Mouse (Mus musculus) stomach, postnatal 0 days (tissue): ENCODE measurements around the gene Kansl2. TPM values are rescaled to one million over a fixed set of nuclear protein-coding genes. Genes with fewer than 3 reads are reported as not detected.
"Not testable (repeated sequence)": the region's sequence is repeated elsewhere in the genome, so short reads cannot be mapped to it uniquely, and the experiment has no call there.

Experiments used
- ATAC-seq: fragments of 200-750 bp; cut with Nextera tagmentation; 2 replicates; pipeline ENCODE4 v1.8.0; 2017; ENCODE audit not compliant: low FRiP score, low TSS enrichment
- DNase-seq: peaks from one replicate; pipeline ENCODE4 v3.0.0-alpha.2; 2016; ENCODE audit warnings: low spot score
- H3K27ac ChIP-seq: fragments of 300-500 bp; sonication (generic); replicated peaks from 2 replicates; pipeline ENCODE4 v1.5.1; 2014; ENCODE audit warnings: mild to moderate bottlenecking, control low read depth
- H3K27me3 ChIP-seq: fragments of 300-500 bp; sonication (generic); 2 replicates; pipeline ENCODE4 v1.6.1; 2014; ENCODE audit warnings: low read length; ENCODE audit not compliant: control insufficient read depth, insufficient read depth
- H3K36me3 ChIP-seq: fragments of 300-500 bp; sonication (generic); 2 replicates; pipeline ENCODE4 v1.6.1; 2014; ENCODE audit warnings: low read length, mixed read lengths; ENCODE audit not compliant: control insufficient read depth, insufficient read depth
- H3K4me1 ChIP-seq: fragments of 300-500 bp; sonication (generic); replicated peaks from 2 replicates; pipeline ENCODE4 v1.6.1; 2014; ENCODE audit warnings: antibody characterized with exemption; ENCODE audit not compliant: control insufficient read depth, insufficient read depth
- H3K4me2 ChIP-seq: fragments of 300-500 bp; sonication (generic); replicated peaks from 2 replicates; pipeline ENCODE4 v1.6.1; 2014; ENCODE audit warnings: low read depth, mild to moderate bottlenecking, control low read depth, moderate library complexity
- H3K4me3 ChIP-seq: fragments of 300-500 bp; sonication (generic); 2 replicates; pipeline ENCODE4 v1.5.1; 2014; ENCODE audit warnings: low read depth, low read length, control low read depth
- H3K9ac ChIP-seq: fragments of 300-500 bp; sonication (generic); 2 replicates; pipeline ENCODE4 v1.6.1; 2014; ENCODE audit warnings: mild to moderate bottlenecking, low read length, control low read depth, mixed read lengths
- H3K9me3 ChIP-seq: fragments of 300-500 bp; sonication (generic); 2 replicates; pipeline ENCODE4 v1.6.1; 2016; ENCODE audit warnings: low read length; ENCODE audit not compliant: control insufficient read depth
- CTCF ChIP-seq: IDR thresholded peaks from 2 replicates; pipeline ENCODE4 v1.5.1; 2016; ENCODE audit warnings: antibody characterized with exemption, low read depth, mild to moderate bottlenecking, moderate library complexity
- EP300 ChIP-seq: optimal IDR thresholded peaks from 2 replicates; pipeline ENCODE3; 2016; ENCODE audit warnings: antibody characterized with exemption
- WGBS: fragments of 180-500 bp; shearing (Covaris S2); extraction: QIAGEN DNeasy Blood & Tissue Kit; methylation state at CpG from one replicate; pipeline ENCODE4 v1.1.7; 2014; 5-methylcytosine and 5-hydroxymethylcytosine counted together
- polyA plus RNA-seq: library from polyadenylated mRNA; unstranded; fragments of >200 nt; fragmentation: Nextera tagmentation; extraction: Ambion mirVana; gene quantifications from 2 replicates; pipeline ENCODE4 v1.2.1, GENCODE M21; 2015

Gene Kansl2
- polyA plus RNA-seq, 1 experiment from 2014 or later, result 44.3 TPM

DNA sequence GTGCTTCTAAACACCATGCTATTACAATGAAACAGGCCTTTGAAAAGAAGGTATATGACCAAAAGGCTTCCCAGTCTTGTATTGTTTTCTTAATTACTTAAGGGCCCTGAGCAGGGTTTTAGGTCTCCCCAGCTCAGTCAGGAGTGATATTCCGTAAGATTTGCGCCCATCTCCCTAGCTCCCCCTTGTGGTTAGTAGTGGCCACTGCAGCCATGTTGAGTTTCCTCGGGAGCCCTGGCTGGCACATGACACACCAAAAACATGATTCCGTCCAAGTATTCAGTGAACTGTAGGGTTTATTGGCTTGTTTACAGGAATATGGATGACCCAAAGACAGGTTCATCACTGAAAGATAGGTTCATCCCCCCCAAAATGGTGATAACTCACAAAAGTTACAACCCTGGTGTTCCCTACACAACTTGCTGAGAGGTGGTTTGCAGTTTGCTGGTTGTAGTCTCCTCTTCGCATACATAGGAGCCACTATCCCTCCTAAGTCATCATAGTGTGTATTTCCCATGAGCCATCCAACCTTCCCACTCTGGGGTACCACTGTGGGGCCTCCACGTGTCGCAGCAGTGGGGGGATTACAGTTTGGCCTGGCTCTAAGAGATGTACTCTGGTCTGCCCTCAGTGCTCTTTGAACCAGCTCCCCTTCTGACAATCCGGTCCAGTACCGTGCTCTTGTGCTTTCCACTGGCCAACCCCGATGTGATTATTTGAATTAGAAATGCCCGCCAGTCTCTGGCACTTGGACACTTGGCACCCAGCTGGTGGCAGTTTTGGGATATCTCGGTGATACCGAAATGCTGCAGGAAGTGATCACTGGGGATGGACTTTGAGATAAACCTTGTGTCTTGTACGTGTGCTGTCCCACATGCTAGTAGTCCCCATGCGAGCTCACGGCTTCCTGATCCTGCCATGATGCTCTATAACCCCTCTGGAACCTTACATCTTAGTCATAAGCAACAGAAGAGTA lies 16.4 kb downstream of the Kansl2 start:
- DNase-seq, result peak; percentile 64

DNA sequence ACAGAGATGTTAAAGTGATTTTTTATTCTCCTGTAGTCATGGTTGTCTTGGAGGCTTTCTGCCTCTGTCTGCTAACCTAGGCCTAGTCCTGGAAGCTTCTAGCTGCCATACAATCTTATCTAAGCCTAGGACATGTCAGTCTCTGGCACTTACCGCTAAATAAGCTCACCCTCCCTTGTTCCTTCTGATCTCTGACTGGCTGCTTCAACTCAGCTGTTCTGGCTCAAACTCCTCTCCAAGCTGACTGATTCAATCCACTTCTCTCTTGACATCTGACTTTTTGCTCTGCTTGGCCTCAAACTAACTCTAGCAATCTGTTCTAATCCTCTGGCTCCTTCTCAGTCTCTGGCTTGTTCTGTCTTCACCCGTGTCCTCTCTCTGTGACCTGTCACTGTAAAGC lies 19.2 kb downstream of the Kansl2 start:
- not testable (repeated sequence) for H3K4me1 ChIP-seq, H3K27me3 ChIP-seq, ATAC-seq, DNase-seq, H3K9ac ChIP-seq, H3K9me3 ChIP-seq, H3K36me3 ChIP-seq, H3K27ac ChIP-seq, H3K4me2 ChIP-seq, H3K4me3 ChIP-seq
- 77% methylated on average over 2 of the region's 2 CpGs for WGBS

More for the DNA sequence above, 16.4 kb downstream of the Kansl2 start:
- no peaks in the 10 kb centered on the region for H3K9me3 ChIP-seq
- no peak overlapping the region for H3K9ac ChIP-seq
- 69% methylated on average over 16 of the region's 16 CpGs for WGBS
- H3K4me1 ChIP-seq, result no peaks in the 10 kb centered on the region
- TF ChIP-seq EP300 (no peak), CTCF (peak; percentile 96)
- no peak for ATAC-seq
- no peaks in the 10 kb centered on the region for H3K27me3 ChIP-seq
- no peak overlapping the region for H3K4me2 ChIP-seq
- no peak overlapping the region for H3K4me3 ChIP-seq
- peaks cover 16% of the 10 kb centered on the region for H3K36me3 ChIP-seq
- H3K27ac ChIP-seq, result no peak overlapping the region

DNA sequence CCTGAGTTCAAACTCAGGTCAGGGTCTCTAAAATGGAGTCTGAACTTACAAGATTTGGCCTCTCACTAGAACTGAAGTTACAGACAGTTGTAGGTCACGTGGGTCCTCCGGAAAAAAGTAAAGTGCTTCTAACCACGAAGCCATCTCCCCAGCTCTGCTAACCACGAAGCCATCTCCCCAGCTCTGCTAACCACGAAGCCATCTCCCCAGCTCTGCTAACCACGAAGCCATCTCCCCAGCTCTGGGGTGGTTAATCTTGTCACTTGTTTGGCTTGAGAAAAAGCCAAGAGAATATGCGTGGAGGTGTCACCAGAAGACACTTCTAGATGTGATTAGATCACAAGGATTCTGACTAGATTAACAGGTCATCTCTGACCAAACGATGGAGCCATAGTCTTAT lies 19.9 kb downstream of the Kansl2 start:
- 84% methylated on average over 8 of the region's 8 CpGs for WGBS
- H3K27me3 ChIP-seq, result no peaks in the 10 kb centered on the region
- no peak overlapping the region for H3K4me2 ChIP-seq
- peaks cover 5% of the 10 kb centered on the region; the same call in 1 of the 2 replicates for H3K36me3 ChIP-seq
- H3K4me3 ChIP-seq, result no peak overlapping the region
- no peaks in the 10 kb centered on the region for H3K4me1 ChIP-seq
- no peak overlapping the region for H3K9ac ChIP-seq
- no peak for DNase-seq
- no peaks in the 10 kb centered on the region for H3K9me3 ChIP-seq
- no peak overlapping the region for H3K27ac ChIP-seq
- ATAC-seq, result no peak
- no peak for TF ChIP-seq EP300
- TF ChIP-seq CTCF, result no peak

DNA sequence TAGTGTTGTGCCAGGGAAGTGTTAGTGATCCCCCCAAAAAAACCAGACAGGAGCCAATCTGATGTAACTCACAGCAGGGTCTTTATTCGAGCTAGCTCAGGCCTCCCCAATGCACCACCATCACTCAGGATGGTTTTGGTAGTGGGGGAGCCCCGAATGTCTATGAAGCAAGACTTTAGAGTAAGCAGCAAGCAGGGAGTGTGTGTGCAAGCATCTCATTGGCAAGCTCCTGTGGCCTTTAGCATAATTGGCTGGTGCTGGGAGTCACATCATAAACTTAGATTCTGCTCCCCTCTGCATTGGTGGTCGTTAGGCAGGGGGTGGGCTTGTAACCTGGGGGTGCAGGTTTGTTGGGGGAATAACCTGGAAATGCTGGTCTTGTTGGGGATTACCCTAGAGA lies 20.4 kb downstream of the Kansl2 start:
- not testable (repeated sequence) for H3K4me2 ChIP-seq, H3K36me3 ChIP-seq, H3K4me1 ChIP-seq, H3K27ac ChIP-seq, DNase-seq, H3K9me3 ChIP-seq, H3K4me3 ChIP-seq, H3K27me3 ChIP-seq, H3K9ac ChIP-seq, ATAC-seq
- WGBS, result 58% methylated on average over 3 of the region's 3 CpGs

DNA sequence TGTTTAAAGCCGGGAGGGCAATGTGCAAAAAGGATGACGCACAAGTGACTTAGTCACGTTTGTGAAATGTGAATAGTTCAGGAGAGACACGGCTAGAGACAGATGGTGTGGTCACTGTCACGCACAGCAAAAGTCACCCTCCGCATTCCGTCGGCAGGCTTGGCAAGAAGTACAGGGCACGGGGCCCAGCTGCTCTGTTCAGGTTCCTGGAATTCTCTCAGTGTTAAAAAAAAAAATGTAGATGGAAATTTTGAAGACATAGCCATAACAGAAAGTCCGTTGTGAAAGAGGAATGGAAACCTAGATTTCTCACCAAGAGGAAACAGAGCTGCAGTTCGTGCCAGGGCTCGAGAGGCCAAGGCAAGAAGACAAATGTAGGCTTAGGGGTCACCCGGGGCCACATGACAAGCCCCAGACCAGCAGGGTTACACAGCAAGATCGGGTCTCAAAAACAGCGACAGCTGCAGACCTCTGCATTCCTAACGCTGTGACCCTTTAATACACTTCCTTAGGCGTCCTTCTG lies 21.2 kb downstream of the Kansl2 start:
- TF ChIP-seq CTCF (no peak), EP300 (no peak)
- WGBS, result 26% methylated on average over 17 of the region's 17 CpGs
- ATAC-seq, result peak; percentile 45; the same call in 1 of the 2 replicates
- Histone ChIP-seq H3K4me3 (no peak overlapping the region), H3K4me2 (peak overlapping the region; percentile 18; the same call in 1 of the 2 replicates), H3K27me3 (no peaks in the 10 kb centered on the region), H3K9me3 (no peaks in the 10 kb centered on the region), H3K4me1 (no peaks in the 10 kb centered on the region), H3K9ac (no peak overlapping the region), H3K27ac (peak overlapping the region; percentile 58; the same call in 1 of the 2 replicates), H3K36me3 (no peaks in the 10 kb centered on the region)
- no peak for DNase-seq

DNA sequence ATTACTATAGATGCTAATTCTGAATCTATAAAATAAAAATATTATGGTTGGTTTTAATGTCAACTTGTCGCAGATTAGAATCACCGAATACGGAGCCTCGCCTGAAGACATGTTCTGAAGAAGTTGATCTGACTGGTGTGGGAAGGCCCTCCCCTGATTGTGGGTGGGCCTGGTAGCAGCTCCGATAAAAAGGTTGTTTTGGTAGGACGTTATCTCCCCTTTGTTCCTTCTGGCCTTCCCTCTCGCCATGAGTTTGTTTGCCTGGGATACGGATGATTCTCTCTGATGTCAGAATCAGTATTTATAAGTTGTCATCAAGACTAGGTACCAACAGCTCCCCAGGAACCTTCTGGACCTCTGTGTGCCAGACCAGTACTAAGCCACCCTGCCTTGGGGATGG lies 21.8 kb downstream of the Kansl2 start:
- TF ChIP-seq CTCF, result no peak
- TF ChIP-seq EP300, result no peak
- no peaks in the 10 kb centered on the region for H3K36me3 ChIP-seq
- H3K4me1 ChIP-seq, result no peaks in the 10 kb centered on the region
- no peak overlapping the region for H3K4me2 ChIP-seq
- H3K9ac ChIP-seq, result no peak overlapping the region
- ATAC-seq, result no peak
- H3K9me3 ChIP-seq, result no peaks in the 10 kb centered on the region
- 64% methylated on average over 8 of the region's 8 CpGs for WGBS
- H3K4me3 ChIP-seq, result no peak overlapping the region
- no peaks in the 10 kb centered on the region for H3K27me3 ChIP-seq
- no peak for DNase-seq
- H3K27ac ChIP-seq, result no peak overlapping the region
